12 mouse cellular contexts compared by ENCODE assay signal in genomic region chr7:128777201-128777600, GRCm38 (mm10).
"Had no signal": no experiment of that assay in that cellular context is flagged by ENCODE, and none has a peak within 500 bp of the region (broad histone marks: within the 10 kb centered on the region; RNA-seq: fewer than 3 reads in every experiment).

No protein-coding gene starts in this region.

- DNase-seq: lung, embryonic 14.5 days; lung, postnatal 10 days; lung, postnatal 4 days; midbrain, embryonic 14.5 days; retina, postnatal 1 day; right cerebral cortex, adult 18-20 months; right cerebral cortex, postnatal 25 days; right cerebral cortex, postnatal 4 days; spleen, adult 18-20 months; thymus, adult 18-20 months; thymus, postnatal 14 days; thymus, postnatal 36 days had no signal
